Mouse (Mus musculus) mouse embryonic stem cell (cell line): ENCODE measurements at regions not wholly inside any gene's neighbourhood (a gene's known extent, or its start where the extent isn't known, plus 50 kb on each side); places are given as distances from the start of the nearest gene placed in this dataset.

Experiments used
- in situ Hi-C, 2 experiments: fragments of 300-500 bp; cut with MboI; formaldehyde crosslinking; loops; 1 replicate in 1 of 2; 3 replicates in 1 of 2; pipeline ENCODE4 v1.14.3; 2019 to 2020; ENCODE audit warnings: low sequenced_read_pairs in 2 of 2, low pct_unique_long_range_greater_than_20kb in 1 of 2, mixed read lengths in 1 of 2; ENCODE audit not compliant: unreplicated experiment in 1 of 2

DNA sequence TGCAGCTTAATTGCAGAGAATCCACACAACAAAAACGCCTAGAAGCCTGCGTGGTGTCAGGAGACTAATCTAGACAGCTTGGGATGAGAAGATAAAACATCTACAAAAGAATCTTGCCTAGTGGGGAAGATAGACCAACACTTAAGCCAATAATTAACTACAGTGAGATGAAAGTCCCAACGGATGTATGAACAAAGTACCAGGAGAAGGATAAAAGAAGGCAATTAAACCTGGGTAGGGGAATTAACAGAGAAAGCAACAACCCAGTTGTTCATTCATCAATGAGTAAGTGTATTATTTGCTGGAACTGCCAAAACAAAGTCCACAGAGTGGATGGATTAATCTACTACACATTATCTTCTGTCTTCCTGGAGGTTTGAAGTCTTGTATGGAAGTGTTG, 99.8 kb downstream of the Olfm4 start:
- in situ Hi-C loops = no loop called here

DNA sequence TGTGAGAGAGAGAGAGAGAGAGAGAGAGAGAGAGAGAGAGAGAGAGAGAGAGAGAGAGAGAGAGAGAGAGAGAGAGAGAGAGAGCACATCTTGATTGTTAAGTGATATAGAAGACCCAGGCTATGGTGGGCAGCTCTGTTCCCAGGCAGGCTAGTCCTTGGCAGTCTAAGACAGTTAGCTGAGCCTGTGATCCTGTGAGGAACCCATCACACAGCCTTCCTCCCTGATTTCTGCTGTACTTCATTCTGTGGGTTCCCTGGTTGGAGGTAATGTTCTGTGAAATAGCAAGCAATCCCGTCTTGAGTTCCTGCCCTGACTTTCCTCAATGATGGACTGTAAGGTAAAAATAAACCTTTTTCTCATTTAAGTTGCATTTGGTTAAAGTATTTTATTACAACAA, 113.4 kb downstream of the Olfm4 start:
- in situ Hi-C loops = no loop called here

DNA sequence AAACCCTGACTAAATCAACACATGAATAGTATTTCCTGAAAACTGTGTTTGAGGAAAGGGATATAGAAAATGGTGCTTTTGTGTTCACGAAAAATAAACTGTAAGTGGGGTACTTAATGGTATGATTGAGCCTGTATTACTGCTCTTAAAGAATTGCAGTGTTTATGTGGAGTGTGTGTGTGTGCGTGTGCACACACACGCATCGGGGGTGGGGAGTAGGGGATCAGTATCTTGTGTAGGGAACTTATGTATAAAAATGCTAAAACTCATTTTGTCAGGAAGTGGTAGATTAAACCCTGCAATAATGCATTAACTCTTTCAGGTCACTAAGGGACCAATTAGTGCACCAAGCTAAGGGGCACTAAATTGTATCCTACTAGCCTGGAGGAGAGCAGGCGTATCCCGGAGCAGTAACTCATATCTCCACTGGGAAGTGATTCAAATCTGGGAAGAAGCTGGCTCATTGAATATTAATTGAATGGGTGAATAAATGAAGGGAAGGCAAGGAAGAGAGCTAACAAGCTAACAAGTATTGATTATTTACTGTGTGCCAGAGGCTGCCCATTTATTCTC, 129.3 kb downstream of the Olfm4 start:
- in situ Hi-C loops = no loop called here

DNA sequence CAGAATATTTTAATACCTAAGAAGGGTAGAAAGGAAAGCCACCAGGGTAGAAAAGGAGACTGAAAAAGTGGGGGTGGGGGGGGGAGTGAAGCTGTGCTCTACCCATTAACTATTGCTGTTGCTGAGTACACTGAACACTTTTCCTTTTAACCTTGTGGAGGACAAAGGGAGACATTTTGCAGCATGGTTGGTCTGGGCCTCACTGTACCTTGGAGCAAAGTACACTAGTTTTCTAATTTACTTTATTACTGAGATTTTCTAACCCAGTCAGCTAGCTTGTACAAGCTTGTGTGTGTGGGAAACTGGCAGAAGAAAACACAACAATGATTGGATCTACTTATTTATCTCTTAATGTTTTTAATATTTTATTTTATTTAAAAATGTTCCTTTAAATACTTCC, 130.4 kb downstream of the Olfm4 start:
- in situ Hi-C loops = no loop called here

DNA sequence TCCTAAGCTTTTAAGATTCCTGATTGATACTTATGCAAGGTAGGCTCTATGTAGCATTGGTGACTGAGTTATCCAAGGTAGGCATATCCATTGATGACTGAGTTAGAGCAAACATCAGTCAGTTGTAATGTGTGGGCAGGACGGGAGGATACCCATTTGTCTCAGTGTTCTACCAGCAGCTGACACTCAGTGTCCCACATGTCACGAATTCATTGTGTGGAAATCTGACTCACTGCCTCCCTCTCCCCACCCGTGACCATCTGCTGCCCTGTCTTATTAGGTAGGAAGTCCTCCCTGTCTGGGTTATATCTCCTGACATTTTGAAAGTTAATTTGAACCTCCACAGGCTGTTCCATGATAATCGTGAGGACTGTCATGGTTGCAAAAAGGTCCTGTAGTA, 141.3 kb downstream of the Olfm4 start:
- in situ Hi-C loops = no loop called here

DNA sequence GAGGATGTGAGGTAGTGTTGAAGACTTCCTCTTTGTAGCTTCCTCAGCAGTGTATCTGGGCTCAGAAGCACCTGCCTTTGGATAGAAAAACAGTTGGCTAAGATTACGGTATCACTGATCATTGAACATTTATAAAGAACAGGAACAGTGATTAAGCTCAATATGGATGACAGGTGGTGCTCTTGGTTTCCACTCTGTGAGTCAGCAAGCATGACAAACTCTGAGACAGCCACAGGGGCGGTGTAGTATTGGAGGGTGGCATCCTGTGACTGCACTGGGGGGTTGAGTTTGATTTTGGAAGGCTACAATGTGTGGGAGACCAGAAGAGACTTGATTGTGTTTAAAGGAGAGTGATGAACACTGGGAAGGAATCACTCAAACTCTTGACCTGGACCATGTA, 144.3 kb downstream of the Olfm4 start:
- in situ Hi-C loops = no loop called here

DNA sequence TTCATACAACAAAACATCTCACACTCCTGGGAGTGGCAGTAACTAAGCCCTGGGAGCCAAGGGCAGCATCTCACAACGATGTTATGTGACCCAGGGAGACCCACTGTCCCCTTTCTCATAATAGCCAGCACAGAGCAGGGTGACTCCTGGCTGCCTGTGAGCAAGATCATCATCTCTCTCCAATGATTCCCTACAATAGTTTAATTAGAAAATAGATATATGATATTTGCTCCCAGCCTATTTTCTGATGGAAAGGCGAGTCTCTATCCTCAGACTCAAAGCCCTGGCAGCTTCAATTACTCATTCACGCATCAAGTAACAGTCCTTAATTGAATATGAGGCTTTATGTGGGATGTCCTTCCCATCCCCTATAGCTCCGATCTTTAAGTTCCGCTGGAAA, 153.7 kb downstream of the Olfm4 start:
- in situ Hi-C loops = no loop called here

DNA sequence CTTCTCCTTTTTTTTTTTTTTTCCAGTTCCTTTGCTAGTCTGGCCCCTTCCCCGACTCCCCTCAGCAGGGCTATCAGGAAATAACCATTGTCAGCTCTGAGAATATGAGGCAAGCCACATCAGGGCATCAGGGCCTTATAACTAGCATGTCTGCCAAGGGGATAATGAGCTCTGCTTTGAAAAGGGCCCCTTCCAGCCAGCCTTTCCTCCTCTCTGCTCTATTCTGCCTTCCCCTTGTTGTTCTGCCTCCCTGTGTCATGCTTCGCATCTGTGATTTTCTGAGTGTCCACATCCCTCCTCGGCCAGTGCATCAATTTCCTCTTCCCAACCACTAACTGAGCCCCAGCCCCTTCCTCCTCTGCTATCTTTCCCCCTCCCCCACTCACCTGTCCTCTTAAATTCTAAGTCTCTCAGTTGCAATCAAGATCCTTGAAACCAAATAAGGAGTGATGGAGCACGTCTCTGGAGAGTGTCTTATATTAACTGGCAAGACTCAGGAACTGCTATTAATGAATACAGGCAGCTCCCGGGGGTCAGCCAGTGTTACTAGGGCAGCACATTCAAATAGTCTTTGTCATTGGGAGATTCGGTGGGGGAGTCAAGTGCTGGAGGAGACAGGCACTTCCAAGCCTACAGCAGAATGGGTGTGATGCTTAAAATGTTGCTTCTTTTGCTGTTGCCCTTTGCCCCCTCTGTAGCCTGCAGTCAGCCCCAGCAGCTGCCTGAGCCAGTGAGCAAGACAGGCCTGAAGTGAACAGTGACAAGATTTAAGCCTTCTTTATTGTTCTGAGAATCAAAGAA, 155.3 kb downstream of the Olfm4 start:
- in situ Hi-C loops = no loop called here

DNA sequence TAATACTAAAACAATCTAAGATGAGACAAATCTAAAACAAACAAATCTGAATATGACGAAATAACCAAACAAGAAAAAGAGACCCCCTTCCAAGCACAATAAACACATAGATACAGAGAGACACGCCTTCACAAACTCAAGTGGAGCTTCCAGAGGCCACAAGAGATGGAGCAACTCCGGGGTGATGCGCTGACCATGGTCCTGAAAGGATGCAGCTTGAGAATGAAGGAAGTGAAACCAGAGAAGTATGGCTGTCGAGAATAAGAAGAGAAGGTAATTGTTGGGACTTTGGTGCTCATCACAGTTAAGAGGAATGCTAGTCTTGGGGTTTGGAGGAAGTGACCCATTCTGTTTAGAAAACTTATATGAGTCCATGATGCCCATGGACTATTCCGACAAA, 173.1 kb downstream of the Olfm4 start:
- in situ Hi-C loops = no loop called here

DNA sequence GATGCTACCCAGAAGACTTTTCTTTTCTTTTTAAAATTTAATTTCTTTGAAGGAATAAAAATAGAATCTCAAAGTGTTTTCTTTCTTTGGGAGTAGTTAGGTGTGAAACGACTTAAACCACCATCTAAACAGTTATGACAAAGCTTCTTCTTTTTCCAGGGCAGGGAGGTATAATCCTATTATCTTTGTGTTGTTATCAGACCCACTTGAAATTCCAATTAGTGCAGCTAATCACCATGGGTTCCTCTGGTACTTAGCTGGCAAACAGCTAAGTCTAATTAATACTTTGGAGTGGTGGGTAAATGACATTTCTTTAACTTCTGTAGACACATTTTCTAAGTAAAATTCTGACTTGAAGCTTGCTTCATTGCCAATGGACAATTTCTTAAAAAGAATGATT, 185.3 kb downstream of the Olfm4 start:
- in situ Hi-C loops = no loop called here

DNA sequence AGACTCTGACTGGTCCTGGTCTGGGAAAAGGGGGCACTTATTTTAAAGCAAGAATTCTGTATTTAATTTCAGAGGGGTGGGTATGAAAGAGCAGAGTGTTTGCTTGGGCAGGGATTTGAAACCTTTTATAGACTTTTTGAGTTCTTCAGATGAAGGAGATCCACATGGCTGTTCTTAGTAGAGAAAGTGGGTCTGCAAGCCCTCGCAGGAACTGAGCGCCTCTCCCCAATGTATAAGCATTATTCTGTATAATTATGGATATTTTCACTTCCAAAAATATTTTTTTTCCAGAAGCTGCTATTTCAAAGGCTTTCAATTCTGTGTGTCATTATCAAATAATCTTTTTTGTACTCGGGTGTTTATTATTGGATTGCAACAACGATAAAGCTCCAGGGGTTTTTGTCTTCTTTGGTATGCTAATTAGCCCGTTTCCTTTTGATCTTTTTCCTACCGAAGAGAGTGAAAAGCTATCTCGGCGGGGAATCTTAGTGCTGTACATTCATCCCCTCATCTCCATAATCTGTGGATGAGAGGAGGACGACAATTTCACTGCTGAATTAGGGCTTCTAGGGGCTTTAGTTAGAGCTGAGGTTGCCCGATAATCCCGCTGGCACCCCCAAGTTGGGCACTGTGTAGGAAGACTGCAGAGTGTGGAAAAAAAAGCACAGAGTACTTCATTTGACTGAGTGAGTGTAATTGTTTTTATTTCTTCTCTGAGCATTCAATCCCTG, 186.7 kb downstream of the Olfm4 start:
- in situ Hi-C loops = no loop called here

DNA sequence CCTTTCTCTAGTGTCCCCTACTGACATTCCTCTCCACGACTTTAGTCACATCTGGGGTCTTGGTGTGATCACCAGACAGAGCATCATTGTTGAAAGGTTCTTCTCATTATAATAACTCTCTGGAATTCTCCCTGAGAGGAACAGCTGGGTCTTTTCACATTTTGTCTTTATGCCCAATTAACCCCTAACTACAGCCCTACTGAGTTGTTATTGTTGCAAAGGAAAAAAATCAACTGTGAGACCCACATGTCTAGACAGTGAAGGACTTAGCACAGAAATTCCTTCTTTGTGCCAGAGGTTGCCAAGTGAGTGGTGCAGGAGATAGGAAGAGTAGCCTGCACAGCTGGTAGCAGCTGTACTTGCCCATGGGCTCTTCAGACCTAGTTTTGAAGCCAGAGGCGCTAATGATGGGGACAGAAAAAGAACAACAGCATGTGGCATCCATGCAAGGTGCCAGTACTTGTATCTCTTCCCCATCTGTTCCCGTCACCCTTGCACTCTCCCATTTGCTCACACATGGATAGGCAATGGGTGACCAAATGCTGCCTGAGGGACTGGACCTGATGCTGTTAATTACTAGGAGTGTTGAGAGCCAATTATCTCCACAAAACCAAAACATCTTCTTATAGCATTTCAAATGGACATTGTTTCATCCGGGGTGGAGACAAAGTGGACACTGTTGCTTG, 189.1 kb downstream of the Olfm4 start:
- in situ Hi-C loops = no loop called here

DNA sequence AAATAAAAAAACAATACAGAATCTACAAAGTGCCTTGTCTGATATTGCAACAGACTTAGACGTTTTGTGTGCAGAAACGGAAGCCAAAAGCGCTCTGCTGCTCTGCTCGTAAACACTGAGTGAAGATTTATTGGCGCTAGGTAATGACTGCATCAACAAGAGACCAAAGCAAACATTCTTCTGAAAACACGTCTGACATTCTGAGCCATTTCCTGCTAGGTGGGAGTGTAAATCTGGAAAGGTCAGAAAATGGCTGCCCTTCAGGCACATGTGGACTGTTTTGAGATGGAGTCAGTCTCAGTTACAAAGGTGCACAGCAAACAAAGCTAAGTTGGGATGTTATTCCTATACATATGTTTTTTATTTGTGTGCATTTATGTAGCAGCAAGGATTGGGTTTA, 192.6 kb downstream of the Olfm4 start:
- in situ Hi-C loops = no loop called here

DNA sequence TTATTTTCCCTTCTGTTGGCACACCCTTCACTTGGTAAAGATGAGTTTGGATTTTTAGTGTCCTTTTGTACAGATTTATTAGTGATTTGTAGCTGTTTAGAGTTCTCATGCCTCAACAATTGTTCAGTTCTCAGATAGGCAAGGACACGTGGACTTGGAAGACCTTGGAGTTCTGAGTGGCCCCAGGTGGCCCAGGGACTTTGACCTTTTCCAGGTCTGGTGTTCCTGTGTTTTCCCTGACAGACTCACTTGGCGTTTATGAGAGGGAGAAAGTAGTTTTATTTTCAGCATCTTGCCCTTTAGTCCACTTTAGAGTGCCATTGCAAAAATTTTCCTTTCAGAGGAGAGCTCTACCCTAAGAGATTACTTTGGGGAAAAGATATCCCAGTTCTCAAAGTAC, 211.2 kb downstream of the Olfm4 start:
- in situ Hi-C loops = no loop called here

DNA sequence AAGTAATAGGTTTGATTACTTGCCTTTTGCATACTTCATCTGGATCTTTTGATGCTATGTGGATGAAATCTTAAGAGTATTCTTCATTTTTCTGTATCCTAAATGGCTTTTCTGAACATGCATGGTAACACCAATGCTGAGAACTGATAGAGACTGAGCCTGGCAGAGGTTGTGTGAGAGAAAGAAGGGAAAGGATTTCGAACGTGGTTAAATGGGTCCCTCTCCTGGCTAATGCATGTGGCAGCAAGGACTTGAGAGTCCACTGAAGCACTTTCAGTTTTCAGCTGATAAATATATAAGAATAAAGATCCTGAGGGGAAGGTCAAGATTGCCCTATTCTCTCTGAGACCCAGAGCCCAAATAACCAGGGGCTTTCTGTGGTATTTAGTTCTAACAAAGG, 229.0 kb downstream of the Olfm4 start:
- in situ Hi-C loops = loop anchor here (25.0 kb wide), 3 partner anchors 276 to 451 kb away; partner anchors contain the start of gene Pcdh8 (in 1 of the 2)

DNA sequence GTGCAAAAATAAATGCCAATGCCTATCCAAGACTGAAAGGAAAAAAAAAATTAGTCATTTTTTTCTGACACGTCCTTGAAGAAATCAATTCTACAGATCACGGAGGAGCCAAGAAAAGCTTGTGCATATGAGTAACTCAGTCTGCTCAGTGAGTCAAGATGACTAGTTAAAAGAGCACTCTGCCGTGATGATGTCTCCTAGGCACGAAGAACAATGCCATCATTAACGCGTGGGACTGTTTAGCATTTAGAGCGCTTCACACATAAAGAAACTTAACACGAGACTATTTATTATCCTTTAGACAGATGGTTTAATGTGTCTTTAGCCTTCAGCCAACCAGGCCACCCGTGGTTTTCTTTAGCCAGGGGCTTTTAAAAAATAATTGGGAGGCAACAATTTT, 229.8 kb downstream of the Olfm4 start:
- in situ Hi-C loops = loop anchor here (25.0 kb wide), 3 partner anchors 276 to 451 kb away; partner anchors contain the start of gene Pcdh8 (in 1 of the 2)

DNA sequence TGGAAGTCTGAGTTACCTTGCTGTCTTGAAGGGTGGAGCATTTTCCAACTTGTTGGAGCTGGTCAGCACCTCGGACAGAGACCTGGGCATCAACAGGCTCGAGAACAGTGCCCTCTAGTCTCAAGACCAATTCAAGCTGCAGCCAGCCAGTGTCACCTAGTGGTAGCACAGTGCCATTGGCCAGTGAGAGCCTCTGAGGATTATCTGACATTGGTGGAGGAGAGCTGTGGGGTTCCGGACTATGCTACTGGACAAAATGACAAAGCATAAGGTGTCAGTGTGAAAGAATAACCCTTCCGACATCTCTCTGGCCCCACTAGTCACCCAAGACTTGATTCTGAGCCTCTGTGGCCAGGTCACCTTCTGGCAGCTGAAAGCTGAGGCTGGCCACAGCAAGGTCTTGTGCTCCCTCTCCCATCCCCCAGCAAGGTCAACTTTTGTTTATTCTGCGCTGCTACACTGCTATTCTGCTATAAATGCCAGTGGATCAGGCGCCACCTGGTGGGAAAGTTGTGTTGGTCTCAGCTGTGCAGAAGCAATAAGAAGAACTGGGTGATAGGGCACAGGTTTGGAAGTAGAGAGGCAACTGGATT, 232.2 kb downstream of the Olfm4 start:
- in situ Hi-C loops = loop anchor here (25.0 kb wide), 3 partner anchors 279 to 454 kb away; partner anchors contain the start of gene Pcdh8 (in 1 of the 2)

DNA sequence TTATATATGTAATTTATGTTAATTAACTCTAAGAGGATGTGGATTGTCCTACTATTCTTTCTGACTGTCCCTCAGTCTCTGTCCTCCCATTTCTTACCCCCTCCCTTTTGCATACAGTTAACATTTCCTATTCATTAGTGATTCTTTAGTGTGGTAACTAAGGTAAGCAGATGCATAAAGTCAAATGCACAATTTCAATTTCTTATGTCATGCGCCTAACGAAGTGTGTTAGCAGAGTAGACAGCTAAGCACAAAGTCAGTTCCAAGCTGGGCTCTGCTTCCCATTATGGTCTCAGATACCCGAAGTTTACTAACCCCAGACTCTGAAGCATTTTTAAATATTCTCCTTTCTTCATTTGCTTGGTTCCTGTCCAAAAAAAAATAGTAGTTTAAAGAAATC, 248.2 kb downstream of the Olfm4 start:
- in situ Hi-C loops = no loop called here

DNA sequence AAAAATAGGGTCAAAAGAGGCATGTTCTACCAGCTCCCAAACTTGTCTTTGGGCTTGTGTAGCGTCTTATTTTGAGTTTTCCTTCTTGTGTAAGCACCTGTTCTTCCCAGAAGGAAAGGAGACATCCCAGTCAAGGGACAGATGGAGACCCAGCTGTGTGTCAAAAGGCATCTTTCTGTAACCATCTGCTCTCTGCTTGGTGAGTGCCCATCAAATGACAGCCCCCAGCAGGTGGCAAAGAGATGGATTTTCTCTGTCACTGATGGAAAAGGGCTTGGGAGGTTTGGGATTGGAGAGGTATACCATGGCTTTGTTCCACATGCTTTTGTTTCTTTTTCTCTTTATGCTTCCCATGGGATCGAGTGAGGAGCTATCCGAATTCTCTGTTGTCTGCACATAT, 249.1 kb downstream of the Olfm4 start:
- in situ Hi-C loops = no loop called here
